Mouse (Mus musculus) layer of hippocampus, adult 6 months (tissue): ENCODE measurements around the gene Nr1i3. TPM values are rescaled to one million over a fixed set of nuclear protein-coding genes. Genes with fewer than 3 reads are reported as not detected.

Experiments used
- long read RNA-seq, 2 experiments: library from polyadenylated mRNA; unstranded; transcript quantifications; one replicate each; pipeline ENCODE4 v2.0.0; 2019 to 2020
- polyA plus RNA-seq: library from polyadenylated mRNA; unstranded; fragments of <200 nt; fragmentation: Nextera tagmentation; gene quantifications from 2 replicates; pipeline ENCODE4 v1.2.3, GENCODE M21; 2021

The Nr1i3 gene
- 0.09 TPM in 1 of 2 replicates, not detected in the other for polyA plus RNA-seq
- long read RNA-seq, experiment 1 = 0 reads
- long read RNA-seq, experiment 2 = 0 reads

DNA sequence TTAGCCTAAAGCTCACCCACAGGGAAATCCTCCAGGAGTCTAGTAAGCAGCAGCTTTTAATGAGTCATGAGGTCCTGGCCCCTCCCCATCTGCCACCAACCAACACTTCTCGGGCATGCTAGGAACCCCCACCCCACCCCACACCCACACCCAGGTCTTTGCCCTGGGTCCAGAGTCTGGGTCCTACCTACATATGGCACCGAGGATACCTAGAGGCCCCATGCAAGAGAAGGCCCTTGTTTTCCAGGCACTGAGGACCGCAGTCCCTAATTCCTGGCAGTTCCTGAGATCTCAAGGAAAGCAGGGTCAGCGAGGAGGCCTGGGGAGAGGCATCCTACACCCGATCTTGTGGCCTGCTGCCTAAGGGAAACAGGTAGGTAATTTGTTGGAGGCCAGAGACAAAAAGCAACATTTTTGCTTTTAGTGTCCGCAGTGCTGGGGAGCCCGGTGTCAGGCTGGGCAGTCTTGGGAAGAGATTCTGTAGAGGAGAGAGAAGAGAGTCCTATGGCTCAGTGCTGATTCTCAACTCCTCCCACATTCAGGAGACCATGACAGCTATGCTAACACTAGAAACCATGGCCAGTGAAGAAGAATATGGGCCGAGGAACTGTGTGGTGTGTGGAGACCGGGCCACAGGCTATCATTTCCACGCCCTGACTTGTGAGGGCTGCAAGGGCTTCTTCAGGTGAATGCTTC, at the start of gene Nr1i3:
Gene Nr1i3 (plus strand): TSS at position 170 of the 696 bp plus-strand sequence.

DNA sequence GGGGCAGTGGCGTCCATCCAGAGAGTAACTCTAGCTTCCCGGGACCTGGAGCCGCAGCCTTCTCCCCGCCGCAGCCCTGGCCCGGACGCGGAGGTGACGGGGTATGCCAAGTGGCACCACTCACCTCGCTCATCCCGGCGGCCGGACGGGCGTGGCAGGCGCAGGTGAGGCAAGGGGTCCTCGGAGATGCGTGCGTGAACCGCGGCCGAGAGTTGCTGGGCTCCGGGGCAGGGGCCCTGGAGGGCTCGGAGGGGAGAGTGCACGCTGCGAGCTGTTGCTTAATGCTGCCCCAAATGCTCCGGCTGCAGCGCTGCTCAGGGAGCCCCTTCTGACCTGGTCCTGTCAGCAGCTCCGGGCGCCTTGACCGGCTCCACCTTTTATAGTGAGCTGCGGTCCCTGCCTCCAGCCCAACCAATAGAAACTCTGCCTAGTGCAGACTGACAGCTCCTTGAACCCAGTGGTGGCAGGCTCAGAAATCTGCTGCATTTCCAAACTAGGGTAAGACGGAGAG, 17.8 kb upstream of the Nr1i3 start, which contains the start of gene Pcp4l1:
Gene Pcp4l1 (minus strand): TSS at position 382 of the 511 bp plus-strand sequence.

DNA sequence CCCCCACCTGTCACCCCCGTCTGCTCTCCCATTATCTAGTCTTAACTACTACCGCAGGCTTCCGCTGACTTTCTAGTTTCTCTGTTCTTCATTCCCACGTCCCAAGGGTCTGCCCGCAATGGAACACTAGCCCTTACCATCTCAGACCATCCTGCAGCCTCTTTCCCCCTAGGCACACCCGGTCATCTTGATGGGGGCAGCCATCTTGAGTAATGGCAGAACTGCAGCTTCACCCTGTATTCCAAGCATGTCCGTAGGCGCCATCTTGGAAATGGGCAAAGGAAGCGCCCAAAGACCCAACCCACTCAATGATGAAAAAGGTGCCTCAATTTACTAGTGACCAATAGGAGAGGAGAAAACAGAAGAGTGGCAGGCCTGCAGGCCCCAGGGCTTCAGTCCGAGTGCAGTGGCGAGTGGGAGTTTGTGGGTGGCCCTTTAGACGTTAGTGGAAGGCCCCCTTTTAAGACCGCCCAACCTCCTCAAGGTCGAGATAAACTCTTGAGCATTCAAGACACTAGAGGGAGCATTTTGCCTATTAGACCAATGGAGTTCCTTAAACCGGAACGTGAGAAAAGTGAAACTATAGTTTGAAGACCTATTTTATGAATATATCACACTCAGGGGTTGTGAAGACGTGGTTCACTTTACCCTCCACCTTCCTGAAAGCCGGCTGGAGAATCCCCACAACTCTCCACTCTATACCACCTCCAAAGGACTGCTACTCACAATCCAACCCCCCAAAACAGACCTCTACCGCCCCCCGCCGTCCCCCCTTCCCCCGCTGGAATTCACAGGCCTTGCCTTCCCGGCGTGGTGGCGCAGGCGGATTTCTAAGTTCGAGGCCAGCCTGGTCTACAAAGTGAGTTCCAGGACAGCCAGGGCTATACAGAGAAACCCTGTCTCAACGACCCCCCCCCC, 8.7 kb downstream of the Nr1i3 start, which contains the start of gene Tomm40l:
Gene Tomm40l (minus strand): TSS at position 277 of the 918 bp plus-strand sequence.

DNA sequence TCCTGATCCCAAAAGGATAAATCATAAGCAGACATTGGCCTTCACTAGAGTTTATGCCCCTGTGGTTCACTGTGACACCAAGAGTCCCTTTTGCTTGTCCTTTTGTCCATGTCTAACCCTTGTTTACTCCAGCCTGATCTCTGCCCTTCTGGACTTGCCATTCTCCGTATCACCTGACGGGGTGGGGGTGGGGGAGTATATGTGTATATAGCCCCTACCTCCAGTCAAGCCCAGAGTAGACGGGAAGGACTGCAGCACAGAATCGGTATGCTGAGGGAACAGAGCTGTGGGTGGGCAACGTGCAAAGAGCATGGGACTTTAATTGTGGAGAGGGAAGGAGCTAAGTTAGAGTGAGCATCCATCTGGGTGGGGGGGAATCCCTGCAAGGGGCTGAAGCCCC, 11.1 kb downstream of the Nr1i3 start, which contains the start of gene Apoa2:
Gene Apoa2 (plus strand): TSS at position 198 of the 400 bp plus-strand sequence.

DNA sequence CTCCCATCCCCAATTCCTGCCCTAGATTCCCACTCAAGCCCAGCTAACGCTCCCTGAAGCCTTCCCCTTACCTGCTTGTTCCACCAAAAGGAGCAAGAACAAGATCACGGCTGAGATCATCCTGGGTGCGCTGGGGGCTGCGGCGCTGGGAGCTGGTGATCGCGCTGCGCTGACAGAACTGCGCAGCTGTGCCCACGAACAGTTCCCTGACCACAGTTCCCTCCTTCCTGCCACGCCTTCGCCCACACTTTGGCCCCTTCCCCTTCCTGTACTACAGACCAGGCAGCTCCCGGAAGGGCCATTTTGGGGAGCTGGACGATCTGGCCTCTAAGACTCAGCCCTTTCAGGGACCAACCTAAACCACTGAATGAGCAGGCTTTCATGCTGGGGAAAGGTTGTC, 20.4 kb downstream of the Nr1i3 start, which contains the start of gene Fcer1g:
Gene Fcer1g (minus strand): TSS at position 240 of the 400 bp plus-strand sequence.

DNA sequence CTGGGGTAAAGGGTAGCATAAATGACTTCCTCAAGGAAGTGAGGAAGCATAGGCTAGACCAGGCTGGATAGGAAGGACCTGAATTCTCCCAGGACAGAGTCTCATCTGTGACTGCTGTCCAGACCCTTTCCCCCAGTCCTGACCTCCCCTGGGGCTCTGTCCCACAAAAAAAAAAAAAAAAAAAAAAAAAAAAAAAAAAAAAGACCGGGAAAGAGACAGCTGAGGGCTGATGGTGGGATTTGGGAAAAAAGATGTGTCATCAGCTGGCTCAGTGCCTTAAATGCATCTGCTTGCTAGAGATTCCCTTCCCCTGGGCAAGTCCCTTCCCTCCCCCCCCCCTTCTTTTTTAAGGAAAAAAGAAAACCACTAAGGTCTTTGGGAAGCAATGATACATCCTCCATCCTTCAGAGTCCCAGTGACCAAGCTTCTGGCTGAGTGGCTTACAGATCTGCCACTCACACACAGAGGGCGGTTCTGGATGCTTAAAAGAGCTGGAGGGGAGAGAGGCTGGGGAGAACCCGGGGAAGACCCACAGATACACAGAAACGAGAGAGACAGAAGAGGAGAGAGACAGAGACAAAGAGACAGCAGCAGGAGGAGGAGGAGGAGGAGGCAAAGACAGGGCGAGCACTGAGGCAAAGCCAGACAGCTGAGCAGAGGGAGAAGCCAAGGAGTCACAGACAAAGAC, 36.3 kb downstream of the Nr1i3 start, which contains the start of gene Adamts4:
Gene Adamts4 (plus strand): TSS at position 509 of the 688 bp plus-strand sequence.

DNA sequence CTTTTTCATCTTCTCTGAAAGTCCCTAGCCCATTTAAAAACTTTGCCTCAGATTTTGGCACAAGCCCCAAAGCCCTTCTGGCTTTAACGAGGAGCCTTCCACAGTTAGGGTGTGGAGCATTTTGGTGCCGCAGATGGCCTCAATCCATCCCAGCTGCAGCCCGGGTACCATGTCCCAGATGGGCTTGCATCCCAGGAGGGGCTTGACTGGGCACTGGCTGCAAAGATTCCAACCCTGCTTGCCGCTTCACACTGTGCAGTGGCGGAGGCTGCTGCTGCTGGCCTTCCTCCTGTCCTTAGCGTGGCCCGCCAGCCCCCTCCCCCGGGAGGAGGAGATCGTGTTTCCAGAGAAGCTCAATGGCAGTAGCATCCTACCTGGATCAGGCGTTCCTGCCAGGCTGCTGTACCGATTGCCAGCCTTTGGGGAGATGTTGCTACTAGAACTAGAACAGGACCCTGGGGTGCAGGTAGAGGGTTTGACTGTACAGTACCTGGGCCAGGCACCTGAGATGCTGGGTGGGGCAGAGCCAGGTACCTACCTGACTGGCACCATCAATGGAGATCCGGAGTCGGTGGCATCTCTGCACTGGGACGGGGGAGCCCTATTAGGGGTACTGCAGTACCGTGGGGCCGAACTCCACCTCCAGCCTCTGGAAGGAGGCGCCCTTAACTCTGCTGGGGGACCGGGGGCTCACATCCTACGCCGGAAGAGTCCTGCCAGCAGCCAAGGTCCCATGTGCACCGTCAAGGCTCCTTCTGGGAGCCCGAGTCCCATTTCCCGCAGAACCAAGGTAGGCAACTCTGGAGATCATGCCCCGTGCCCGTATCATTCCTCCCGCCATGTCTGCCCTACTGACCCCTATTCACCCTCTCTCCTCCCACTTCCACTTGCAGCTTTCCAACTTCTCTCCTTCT, 37.2 kb downstream of the Nr1i3 start, which contains the start of gene Ndufs2:
Gene Ndufs2 (minus strand): TSS at position 709 of the 914 bp plus-strand sequence.

DNA sequence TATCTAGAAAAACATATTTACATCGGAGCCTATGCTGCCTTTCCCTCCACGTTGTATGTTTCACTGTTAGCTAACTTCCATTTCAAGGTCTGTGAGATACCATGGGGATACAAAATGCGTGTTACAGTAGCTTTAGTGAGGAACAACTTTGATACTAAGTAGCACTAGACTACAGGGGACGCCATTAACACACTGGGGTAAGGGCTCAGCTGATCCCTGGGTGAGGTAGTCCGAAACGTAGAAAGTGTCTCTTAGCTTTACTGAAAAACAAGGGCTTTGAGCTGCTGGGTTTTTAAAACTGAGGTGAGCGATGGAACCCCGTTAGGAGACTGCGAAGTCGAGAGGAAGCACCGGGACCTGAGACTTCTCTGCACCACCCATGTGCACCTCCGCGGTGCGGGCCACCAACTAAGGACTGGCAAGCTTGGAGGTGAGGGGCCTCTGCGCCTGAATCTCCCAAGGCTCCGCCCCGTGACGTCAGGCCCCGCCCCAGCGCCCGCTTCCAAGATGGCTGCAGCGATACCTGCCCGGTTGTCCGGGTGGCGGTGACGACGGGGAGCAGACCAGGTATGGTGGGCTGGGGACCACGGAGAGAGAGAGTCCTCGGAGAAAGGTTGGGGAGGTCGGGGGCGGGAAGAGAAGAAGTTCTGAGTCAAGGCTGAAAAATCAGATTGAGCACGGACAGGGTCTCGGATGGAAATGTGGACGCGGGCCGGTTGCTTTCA, 56.2 kb downstream of the Nr1i3 start, which contains the start of gene B4galt3:
Gene B4galt3 (plus strand): TSS at position 481 of the 725 bp plus-strand sequence.

Other genes with a start within 250 kb of the Nr1i3 start
- 6.2 TPM in 2 replicates for gene Fcgr2b, start 237.4 kb upstream of the Nr1i3 start, polyA plus RNA-seq
- 0.23 and 0.25 TPM in 2 replicates for gene Fcgr4, start 195.1 kb upstream of the Nr1i3 start, polyA plus RNA-seq
- gene Fcgr3, start 149.0 kb upstream of the Nr1i3 start, polyA plus RNA-seq = 25.2 and 26.9 TPM in 2 replicates
- 4.3 and 7.5 TPM in 2 replicates for gene Cfap126, start 100.1 kb upstream of the Nr1i3 start, polyA plus RNA-seq
- gene Sdhc, start 63.4 kb upstream of the Nr1i3 start, polyA plus RNA-seq = 67.1 and 75.0 TPM in 2 replicates
- gene Mpz, start 63.3 kb upstream of the Nr1i3 start, polyA plus RNA-seq = not detected in 2 replicates
- 51.6 and 80.2 TPM in 2 replicates for gene Pcp4l1, start 17.7 kb upstream of the Nr1i3 start, polyA plus RNA-seq
- gene Tomm40l, start 8.5 kb downstream of the Nr1i3 start, polyA plus RNA-seq = 87.6 and 97.2 TPM in 2 replicates
- gene Apoa2, start 11.1 kb downstream of the Nr1i3 start, polyA plus RNA-seq = 4.8 and 6.2 TPM in 2 replicates
- gene Fcer1g, start 20.4 kb downstream of the Nr1i3 start, polyA plus RNA-seq = 114 and 119 TPM in 2 replicates
- gene Adamts4, start 36.5 kb downstream of the Nr1i3 start, polyA plus RNA-seq = 5.2 and 5.5 TPM in 2 replicates
- 112 and 142 TPM in 2 replicates for gene Ndufs2, start 37.4 kb downstream of the Nr1i3 start, polyA plus RNA-seq
- gene B4galt3, start 56.4 kb downstream of the Nr1i3 start, polyA plus RNA-seq = 59.3 and 66.2 TPM in 2 replicates
- gene Ppox, start 67.2 kb downstream of the Nr1i3 start, polyA plus RNA-seq = 7.7 and 9.4 TPM in 2 replicates
- 45.9 and 51.2 TPM in 2 replicates for gene Usp21, start 74.0 kb downstream of the Nr1i3 start, polyA plus RNA-seq
- 186 and 192 TPM in 2 replicates for gene Ufc1, start 81.1 kb downstream of the Nr1i3 start, polyA plus RNA-seq
- gene Dedd, start 115.2 kb downstream of the Nr1i3 start, polyA plus RNA-seq = 30.4 and 30.5 TPM in 2 replicates
- 30.4 and 30.8 TPM in 2 replicates for gene Nit1, start 131.7 kb downstream of the Nr1i3 start, polyA plus RNA-seq
- 139 and 143 TPM in 2 replicates for gene Pfdn2, start 131.7 kb downstream of the Nr1i3 start, polyA plus RNA-seq
- 9.4 and 9.8 TPM in 2 replicates for gene Klhdc9, start 146.8 kb downstream of the Nr1i3 start, polyA plus RNA-seq
- gene Nectin4, start 156.1 kb downstream of the Nr1i3 start, polyA plus RNA-seq = 1.7 and 2.2 TPM in 2 replicates
- gene Arhgap30, start 175.0 kb downstream of the Nr1i3 start, polyA plus RNA-seq = 0.48 and 0.65 TPM in 2 replicates
- 36.7 and 37.4 TPM in 2 replicates for gene Usf1, start 197.3 kb downstream of the Nr1i3 start, polyA plus RNA-seq
- gene Tstd1, start 204.9 kb downstream of the Nr1i3 start, polyA plus RNA-seq = 1.4 and 2.3 TPM in 2 replicates
- gene F11r, start 223.6 kb downstream of the Nr1i3 start, polyA plus RNA-seq = 9.5 and 13.0 TPM in 2 replicates